Mouse (Mus musculus): Measurements from ENCODE around the gene Cfap161. TPM values are rescaled to one million over a fixed set of nuclear protein-coding genes. Genes with fewer than 3 reads are reported as not detected.

The Cfap161 gene
- polyA plus RNA-seq (2015; fragmentation: Nextera tagmentation; extraction: Ambion mirVana): 1.7 and 2.2 TPM in 2 replicates

DNA sequence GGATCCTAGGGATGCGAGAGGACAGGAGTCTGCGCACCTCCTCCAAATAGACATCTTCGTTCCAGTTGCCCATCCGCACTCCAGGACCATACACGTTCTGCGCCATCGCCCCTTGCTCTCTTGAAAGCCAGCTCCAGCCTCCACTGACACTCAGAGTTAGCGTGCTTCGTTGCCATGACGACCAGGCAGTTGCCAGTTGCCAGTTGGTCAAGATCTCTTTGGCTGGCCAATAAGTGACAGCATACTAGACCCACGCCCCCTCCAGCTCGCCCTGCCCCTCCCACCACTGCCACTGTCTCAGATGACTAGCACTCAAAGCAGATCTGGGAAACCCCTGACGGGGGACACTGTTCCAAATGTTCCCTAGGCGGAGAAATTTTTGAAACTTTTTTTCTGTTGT lies at the start of gene Cfap161:
Gene Cfap161, minus strand, starts transcription at position 176 of the 400 bp plus-strand sequence.

GRCm38 (mm10) chr7:83745413-83746106 lies 49.1 kb downstream of the Cfap161 start, which contains the start of gene Il16:
Gene Il16, minus strand, starts transcription at chr7:83745726.

Other genes starting within 250 kb of the Cfap161 start
- gene Tmc3, start 210.0 kb downstream of the Cfap161 start, polyA plus RNA-seq (2015; fragmentation: Nextera tagmentation; extraction: Ambion mirVana): 0.31 and 0.37 TPM in 2 replicates
- gene Stard5, start 162.9 kb downstream of the Cfap161 start, polyA plus RNA-seq (2015; fragmentation: Nextera tagmentation; extraction: Ambion mirVana): 8.0 and 8.5 TPM in 2 replicates
- gene Il16, start 49.2 kb downstream of the Cfap161 start, polyA plus RNA-seq (2015; fragmentation: Nextera tagmentation; extraction: Ambion mirVana): 1.6 TPM in 2 replicates
- gene Tlnrd1, start 89.4 kb upstream of the Cfap161 start, polyA plus RNA-seq (2015; fragmentation: Nextera tagmentation; extraction: Ambion mirVana): 11.5 and 13.4 TPM in 2 replicates
- gene Mesd, start 89.6 kb upstream of the Cfap161 start, polyA plus RNA-seq (2015; fragmentation: Nextera tagmentation; extraction: Ambion mirVana): 85.1 and 91.4 TPM in 2 replicates